Comparison of ENCODE assay signal across 11 mouse cellular contexts in genomic region chr8:84711312-84711711, GRCm38 (mm10). TPM values are rescaled to one million over a fixed set of nuclear protein-coding genes. Genes with fewer than 3 reads are reported as not detected.
DNase-seq lines count a peak whose midpoint lies in the region; ATAC-seq and TF ChIP-seq lines count a peak whose summit lies in the region.
"Had no signal": no experiment of that assay in that cellular context is flagged by ENCODE, and none has a peak within 500 bp of the region (broad histone marks: within the 10 kb centered on the region; RNA-seq: fewer than 3 reads in every experiment).

No protein-coding gene starts in this region.

- DNase-seq in gastrocnemius, adult 2 months: peak; percentile 29
- no peak for DNase-seq in gastrocnemius, postnatal 14 days
- DNase-seq in lung, postnatal 25 days (ENCODE audit: low spot score): no peak
- no peak for DNase-seq in limb, embryonic 14.5 days (ENCODE audit: low spot score)
- DNase-seq: cerebellum, adult 8-10 months; gastrocnemius, postnatal 25 days had no signal

- ATAC-seq in lung, embryonic 15.5 days (ENCODE audit: borderline replicate concordance, extremely low read depth, low FRiP score, low TSS enrichment): no peak
- ATAC-seq in limb, embryonic 14.5 days (ENCODE audit: low FRiP score, low read depth): no peak
- no peak for ATAC-seq in stomach, embryonic 15.5 days (ENCODE audit: insufficient read depth, low FRiP score, low read depth)
- no peak for ATAC-seq in granulocyte monocyte progenitor cell, adult 5-6 weeks (replicated peaks; ENCODE audit: poor library complexity, severe bottlenecking)
- no peak for ATAC-seq in megakaryocyte-erythroid progenitor cell, adult 5-6 weeks (replicated peaks; ENCODE audit: low FRiP score, low TSS enrichment, poor library complexity, severe bottlenecking)

- H3K4me2 ChIP-seq in lung, embryonic 15.5 days: peak overlapping the region; percentile 7; the same call in 1 of the 2 replicates
- no peak overlapping the region for H3K4me2 ChIP-seq in limb, embryonic 14.5 days (replicated peaks; ENCODE audit: low read depth, low read length, severe bottlenecking)
- no peak overlapping the region for H3K4me2 ChIP-seq in stomach, embryonic 15.5 days
- H3K4me2 ChIP-seq: liver, embryonic 15.5 days had no signal

- intact Hi-C loops in gastrocnemius, adult 2 months (cut with DNase I): no loop called here
- intact Hi-C loops in gastrocnemius, postnatal 14 days (cut with DNase I; ENCODE audit: low total_unique reads): no loop called here

- no peaks in the 10 kb centered on the region for H3K9me3 ChIP-seq in lung, embryonic 15.5 days
- no peaks in the 10 kb centered on the region for H3K9me3 ChIP-seq in limb, embryonic 14.5 days (ENCODE audit: control insufficient read depth, low read length)
- H3K9me3 ChIP-seq in stomach, embryonic 15.5 days: no peaks in the 10 kb centered on the region
- H3K9me3 ChIP-seq: liver, embryonic 15.5 days had no signal

- H3K9ac ChIP-seq in lung, embryonic 15.5 days: peak overlapping the region; percentile 21; the same call in 1 of the 2 replicates
- peak overlapping the region; percentile 38; the same call in 1 of the 2 replicates for H3K9ac ChIP-seq in limb, embryonic 14.5 days (ENCODE audit: low read depth, low read length, severe bottlenecking)
- H3K9ac ChIP-seq in stomach, embryonic 15.5 days: no peak overlapping the region
- H3K9ac ChIP-seq: liver, embryonic 15.5 days had no signal

- 51% methylated on average over 3 of the region's 3 CpGs for whole genome bisulfite sequencing in lung, embryonic 15.5 days
- 36% methylated on average over 3 of the region's 3 CpGs for WGBS in limb, embryonic 14.5 days
- 53% methylated on average over 3 of the region's 3 CpGs for WGBS in stomach, embryonic 15.5 days

- peaks cover 18% of the 10 kb centered on the region for H3K27me3 ChIP-seq in lung, embryonic 15.5 days
- peaks cover 19% of the 10 kb centered on the region for H3K27me3 ChIP-seq in limb, embryonic 14.5 days (ENCODE audit: control insufficient read depth, insufficient read depth, low read length)
- peaks cover 25% of the 10 kb centered on the region for H3K27me3 ChIP-seq in stomach, embryonic 15.5 days (replicated peaks)

- H3K4me3 ChIP-seq in gastrocnemius, adult 2 months: no peak overlapping the region
- no peak overlapping the region for H3K4me3 ChIP-seq in lung, embryonic 15.5 days
- H3K4me3 ChIP-seq in limb, embryonic 14.5 days (replicated peaks; ENCODE audit: low read length): no peak overlapping the region
- no peak overlapping the region for H3K4me3 ChIP-seq in stomach, embryonic 15.5 days (replicated peaks)
- H3K4me3 ChIP-seq: liver, embryonic 15.5 days had no signal

- no peak for TF ChIP-seq POLR2A in limb, embryonic 14.5 days (IDR thresholded peaks at IDR 0.05; ENCODE audit: borderline replicate concordance, extremely low read depth, insufficient read depth, insufficient read length)

- no peak for TF ChIP-seq CTCF in gastrocnemius, adult 2 months (IDR thresholded peaks at IDR 0.05)

- H3K36me3 ChIP-seq in lung, embryonic 15.5 days: peaks cover 15% of the 10 kb centered on the region; the same call in 1 of the 2 replicates
- peaks cover 72% of the 10 kb centered on the region for H3K36me3 ChIP-seq in limb, embryonic 14.5 days (ENCODE audit: control insufficient read depth, insufficient read depth, low read length)
- peaks cover 10% of the 10 kb centered on the region for H3K36me3 ChIP-seq in stomach, embryonic 15.5 days
- H3K36me3 ChIP-seq: liver, embryonic 15.5 days had no signal

- H3K27ac ChIP-seq in gastrocnemius, adult 2 months: peak overlapping the region; percentile 87
- H3K27ac ChIP-seq in lung, embryonic 15.5 days: peak overlapping the region; percentile 98
- peak overlapping the region; percentile 93 for H3K27ac ChIP-seq in limb, embryonic 14.5 days (replicated peaks; ENCODE audit: low read depth, low read length)
- H3K27ac ChIP-seq in stomach, embryonic 15.5 days: peak overlapping the region; percentile 91

- H3K4me1 ChIP-seq in lung, embryonic 15.5 days: peaks cover 87% of the 10 kb centered on the region
- H3K4me1 ChIP-seq in limb, embryonic 14.5 days (ENCODE audit: control insufficient read depth, insufficient read depth, low read length): peaks cover 83% of the 10 kb centered on the region
- peaks cover 69% of the 10 kb centered on the region for H3K4me1 ChIP-seq in stomach, embryonic 15.5 days

RNA-seq across cellular contexts. Expression of gene Lyl1, which starts 10.1 kb away (rescaled TPM):
- 1 to 10 TPM; 1.1 to 1.3 TPM for total RNA-seq in gastrocnemius, adult 2 months (2021)
- 1 to 10 TPM; 2.7 to 2.9 TPM for total RNA-seq in gastrocnemius, postnatal 14 days (2021)
- polyA plus RNA-seq in lung, embryonic 15.5 days (2015; fragmentation: Nextera tagmentation; extraction: Ambion mirVana): 11.9 and 12.1 TPM in 2 replicates
- polyA plus RNA-seq in limb, embryonic 14.5 days (2012; rRNA removed): 7.1 and 7.6 TPM in 2 replicates
- polyA plus RNA-seq in limb, embryonic 14.5 days (2014; fragmentation: Nextera tagmentation; extraction: Ambion mirVana): 5.6 and 6.2 TPM in 2 replicates
- polyA plus RNA-seq in stomach, embryonic 15.5 days (2015; fragmentation: Nextera tagmentation; extraction: Ambion mirVana): 7.1 and 9.7 TPM in 2 replicates
- total RNA-seq in granulocyte monocyte progenitor cell, adult 5-6 weeks (2014; fragmentation: Nextera tagmentation): 82.1 and 133 TPM in 2 replicates
- total RNA-seq in granulocyte monocyte progenitor cell, adult 5-6 weeks (2017): 65.9 and 73.3 TPM in 2 replicates
- total RNA-seq in megakaryocyte-erythroid progenitor cell, adult 5-6 weeks (2014; fragmentation: Nextera tagmentation): 44.2 and 65.2 TPM in 2 replicates
- 9.5 and 10.1 TPM in 2 replicates for total RNA-seq in megakaryocyte-erythroid progenitor cell, adult 5-6 weeks (2017)

RNA-seq across cellular contexts. Expression of gene G430095P16Rik, which starts 11.5 kb away (rescaled TPM):
- total RNA-seq in gastrocnemius, adult 2 months (2021): under 1 TPM; 0.36 to 0.78 TPM
- 1 to 10 TPM in 1 of 2 experiments, under 1 TPM in 1; 0.66 to 1.1 TPM for total RNA-seq in gastrocnemius, postnatal 14 days (2021)
- 3.4 and 4.4 TPM in 2 replicates for polyA plus RNA-seq in lung, embryonic 15.5 days (2015; fragmentation: Nextera tagmentation; extraction: Ambion mirVana)
- 4.3 and 4.8 TPM in 2 replicates for polyA plus RNA-seq in limb, embryonic 14.5 days (2012; rRNA removed)
- polyA plus RNA-seq in limb, embryonic 14.5 days (2014; fragmentation: Nextera tagmentation; extraction: Ambion mirVana): 5.7 and 6.0 TPM in 2 replicates
- 3.5 and 4.1 TPM in 2 replicates for polyA plus RNA-seq in stomach, embryonic 15.5 days (2015; fragmentation: Nextera tagmentation; extraction: Ambion mirVana)
- 11.0 and 17.9 TPM in 2 replicates for total RNA-seq in granulocyte monocyte progenitor cell, adult 5-6 weeks (2014; fragmentation: Nextera tagmentation)
- 4.4 and 4.8 TPM in 2 replicates for total RNA-seq in granulocyte monocyte progenitor cell, adult 5-6 weeks (2017)
- 25.7 and 28.1 TPM in 2 replicates for total RNA-seq in megakaryocyte-erythroid progenitor cell, adult 5-6 weeks (2014; fragmentation: Nextera tagmentation)
- total RNA-seq in megakaryocyte-erythroid progenitor cell, adult 5-6 weeks (2017): 8.2 and 11.4 TPM in 2 replicates

RNA-seq across cellular contexts. Expression of gene Nacc1, which starts 23.6 kb away (rescaled TPM):
- total RNA-seq in gastrocnemius, adult 2 months (2021): 10 to 100 TPM; 18.7 to 24.3 TPM
- 10 to 100 TPM; 25.7 to 33.6 TPM for total RNA-seq in gastrocnemius, postnatal 14 days (2021)
- polyA plus RNA-seq in lung, embryonic 15.5 days (2015; fragmentation: Nextera tagmentation; extraction: Ambion mirVana): 20.2 and 21.6 TPM in 2 replicates
- 68.8 and 86.2 TPM in 2 replicates for polyA plus RNA-seq in limb, embryonic 14.5 days (2012; rRNA removed)
- polyA plus RNA-seq in limb, embryonic 14.5 days (2014; fragmentation: Nextera tagmentation; extraction: Ambion mirVana): 18.5 and 19.8 TPM in 2 replicates
- polyA plus RNA-seq in stomach, embryonic 15.5 days (2015; fragmentation: Nextera tagmentation; extraction: Ambion mirVana): 15.8 and 17.4 TPM in 2 replicates
- 92.9 and 98.1 TPM in 2 replicates for total RNA-seq in granulocyte monocyte progenitor cell, adult 5-6 weeks (2014; fragmentation: Nextera tagmentation)
- total RNA-seq in granulocyte monocyte progenitor cell, adult 5-6 weeks (2017): 46.5 and 59.2 TPM in 2 replicates
- 71.6 and 76.7 TPM in 2 replicates for total RNA-seq in megakaryocyte-erythroid progenitor cell, adult 5-6 weeks (2014; fragmentation: Nextera tagmentation)
- 35.8 and 51.5 TPM in 2 replicates for total RNA-seq in megakaryocyte-erythroid progenitor cell, adult 5-6 weeks (2017)

RNA-seq across cellular contexts. Expression of gene Trmt1, which starts 25.2 kb away (rescaled TPM):
- 10 to 100 TPM; 45.6 to 57.5 TPM for total RNA-seq in gastrocnemius, adult 2 months (2021)
- 10 to 100 TPM; 26.0 to 36.2 TPM for total RNA-seq in gastrocnemius, postnatal 14 days (2021)
- polyA plus RNA-seq in lung, embryonic 15.5 days (2015; fragmentation: Nextera tagmentation; extraction: Ambion mirVana): 57.5 and 58.4 TPM in 2 replicates
- 144 and 158 TPM in 2 replicates for polyA plus RNA-seq in limb, embryonic 14.5 days (2012; rRNA removed)
- polyA plus RNA-seq in limb, embryonic 14.5 days (2014; fragmentation: Nextera tagmentation; extraction: Ambion mirVana): 71.0 and 71.7 TPM in 2 replicates
- 56.2 and 63.9 TPM in 2 replicates for polyA plus RNA-seq in stomach, embryonic 15.5 days (2015; fragmentation: Nextera tagmentation; extraction: Ambion mirVana)
- 76.9 and 123 TPM in 2 replicates for total RNA-seq in granulocyte monocyte progenitor cell, adult 5-6 weeks (2014; fragmentation: Nextera tagmentation)
- total RNA-seq in granulocyte monocyte progenitor cell, adult 5-6 weeks (2017): 73.8 and 95.9 TPM in 2 replicates
- 170 and 181 TPM in 2 replicates for total RNA-seq in megakaryocyte-erythroid progenitor cell, adult 5-6 weeks (2014; fragmentation: Nextera tagmentation)
- total RNA-seq in megakaryocyte-erythroid progenitor cell, adult 5-6 weeks (2017): 94.9 and 126 TPM in 2 replicates

RNA-seq across cellular contexts. Expression of gene Ier2, which starts 48.7 kb away (rescaled TPM):
- total RNA-seq in gastrocnemius, adult 2 months (2021): 1 to 10 TPM; 5.9 to 6.5 TPM
- 10 to 100 TPM; 10.5 to 10.8 TPM for total RNA-seq in gastrocnemius, postnatal 14 days (2021)
- polyA plus RNA-seq in lung, embryonic 15.5 days (2015; fragmentation: Nextera tagmentation; extraction: Ambion mirVana): 91.2 and 92.0 TPM in 2 replicates
- 33.3 and 38.2 TPM in 2 replicates for polyA plus RNA-seq in limb, embryonic 14.5 days (2012; rRNA removed)
- polyA plus RNA-seq in limb, embryonic 14.5 days (2014; fragmentation: Nextera tagmentation; extraction: Ambion mirVana): 66.0 and 70.1 TPM in 2 replicates
- 86.4 and 90.3 TPM in 2 replicates for polyA plus RNA-seq in stomach, embryonic 15.5 days (2015; fragmentation: Nextera tagmentation; extraction: Ambion mirVana)
- total RNA-seq in granulocyte monocyte progenitor cell, adult 5-6 weeks (2014; fragmentation: Nextera tagmentation): 33.3 and 44.1 TPM in 2 replicates
- total RNA-seq in granulocyte monocyte progenitor cell, adult 5-6 weeks (2017): 40.7 and 47.6 TPM in 2 replicates
- 23.2 and 27.2 TPM in 2 replicates for total RNA-seq in megakaryocyte-erythroid progenitor cell, adult 5-6 weeks (2014; fragmentation: Nextera tagmentation)
- 47.1 and 60.7 TPM in 2 replicates for total RNA-seq in megakaryocyte-erythroid progenitor cell, adult 5-6 weeks (2017)
